Mouse (Mus musculus): Measurements from ENCODE around the gene Cd244a. TPM values are rescaled to one million over a fixed set of nuclear protein-coding genes. Genes with fewer than 3 reads are reported as not detected.

Cd244a gene
- polyA plus RNA-seq, 1 experiment = 0.04 TPM

- Histone ChIP-seq H3K4me3 (no peak overlapping the region), H3K4me2 (ENCODE audit: low read depth) (no peak overlapping the region), H3K36me3 (ENCODE audit: control insufficient read depth, insufficient read depth) (no peaks in the 10 kb centered on the region), H3ac (ENCODE audit: control insufficient read depth, insufficient read length) (no peak overlapping the region), H3K79me2 (ENCODE audit: control insufficient read depth, insufficient read depth) (no peaks in the 10 kb centered on the region), H3K27me3 (ENCODE audit: control insufficient read depth, insufficient read depth, insufficient read length) (no peaks in the 10 kb centered on the region)
- TF ChIP-seq MYOG (IDR thresholded peaks at IDR 0.05; ENCODE audit: control insufficient read depth in 1 of 3, insufficient read depth in 1 of 3, insufficient read length in 2 of 3, low read depth in 2 of 3) (no peak), USF1 (IDR thresholded peaks at IDR 0.05; ENCODE audit: low read depth) (no peak), POLR2AphosphoS2 (IDR thresholded peaks at IDR 0.05; ENCODE audit: insufficient read length, low read depth) (no peak), POLR2A (IDR thresholded peaks at IDR 0.05; ENCODE audit: insufficient read length, low read depth) (no peak)
Observed at GRCm38 (mm10) chr1:171551326-171551725, 7.7 kb upstream of the Cd244a start.

DNA sequence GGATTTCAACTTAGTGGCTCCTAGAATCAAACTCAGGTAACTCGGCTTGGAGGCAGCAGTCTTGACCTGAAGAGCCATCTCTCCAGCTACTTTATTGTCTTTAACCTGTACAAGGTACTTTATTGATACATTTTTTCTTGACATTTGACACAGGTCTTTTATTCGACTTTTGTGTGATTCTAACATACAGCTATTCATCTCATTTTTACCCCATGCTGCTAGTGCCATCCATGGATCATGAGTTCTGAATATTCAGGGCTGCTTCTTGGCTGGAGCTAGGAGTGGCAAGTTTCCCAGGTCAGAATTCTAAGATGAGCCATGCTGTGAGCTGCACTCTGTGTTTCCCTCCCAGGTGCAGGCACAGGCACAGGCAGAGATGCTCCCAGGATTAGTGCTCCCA is 6.8 kb upstream of the Cd244a start:
- Histone ChIP-seq H3K79me2 (ENCODE audit: control insufficient read depth, insufficient read depth) (no peaks in the 10 kb centered on the region), H3K4me3 (no peak overlapping the region), H3K36me3 (ENCODE audit: control insufficient read depth, insufficient read depth) (no peaks in the 10 kb centered on the region), H3K27me3 (ENCODE audit: control insufficient read depth, insufficient read depth, insufficient read length) (no peaks in the 10 kb centered on the region), H3ac (ENCODE audit: control insufficient read depth, insufficient read length) (no peak overlapping the region), H3K4me2 (ENCODE audit: low read depth) (no peak overlapping the region)
- TF ChIP-seq MAX (IDR thresholded peaks at IDR 0.05; ENCODE audit: low read depth) (no peak), TCF3 (IDR thresholded peaks at IDR 0.05; ENCODE audit: insufficient read length, low read depth) (no peak), REST (IDR thresholded peaks at IDR 0.05; ENCODE audit: insufficient read depth, insufficient read length) (no peak), USF1 (IDR thresholded peaks at IDR 0.05; ENCODE audit: low read depth) (no peak)

- H3ac ChIP-seq (ENCODE audit: control insufficient read depth, insufficient read length) = no peak overlapping the region
- TF ChIP-seq TCF12 (IDR thresholded peaks at IDR 0.05; ENCODE audit: insufficient read depth, poor library complexity, severe bottlenecking) (no peak), SRF (IDR thresholded peaks at IDR 0.05; ENCODE audit: control insufficient read depth, insufficient read length, low read depth) (no peak), E2F4 (IDR thresholded peaks at IDR 0.05; ENCODE audit: insufficient read depth) (no peak), CEBPB (IDR thresholded peaks at IDR 0.05; ENCODE audit: insufficient read depth, poor library complexity, severe bottlenecking) (no peak), MYOD1 (IDR thresholded peaks at IDR 0.05; ENCODE audit: control insufficient read depth in 1 of 3, insufficient read length in 2 of 3, low read depth in 2 of 3) (no peak), MAX (IDR thresholded peaks at IDR 0.05; ENCODE audit: low read depth) (no peak), USF1 (IDR thresholded peaks at IDR 0.05; ENCODE audit: low read depth) (no peak), TCF3 (IDR thresholded peaks at IDR 0.05; ENCODE audit: insufficient read length, low read depth) (no peak), REST (IDR thresholded peaks at IDR 0.05; ENCODE audit: insufficient read depth, insufficient read length) (no peak), POLR2A (IDR thresholded peaks at IDR 0.05; ENCODE audit: insufficient read length, low read depth) (no peak)
- H3K4me2 ChIP-seq (ENCODE audit: low read depth) = no peak overlapping the region
- H3K36me3 ChIP-seq (ENCODE audit: control insufficient read depth, insufficient read depth) = no peaks in the 10 kb centered on the region
- no peaks in the 10 kb centered on the region for H3K27me3 ChIP-seq (ENCODE audit: control insufficient read depth, insufficient read depth, insufficient read length)
- no peak overlapping the region for H3K4me3 ChIP-seq
- no peaks in the 10 kb centered on the region for H3K79me2 ChIP-seq (ENCODE audit: control insufficient read depth, insufficient read depth)
Observed at GRCm38 (mm10) chr1:171553359-171554341, 5.3 kb upstream of the Cd244a start.

DNA sequence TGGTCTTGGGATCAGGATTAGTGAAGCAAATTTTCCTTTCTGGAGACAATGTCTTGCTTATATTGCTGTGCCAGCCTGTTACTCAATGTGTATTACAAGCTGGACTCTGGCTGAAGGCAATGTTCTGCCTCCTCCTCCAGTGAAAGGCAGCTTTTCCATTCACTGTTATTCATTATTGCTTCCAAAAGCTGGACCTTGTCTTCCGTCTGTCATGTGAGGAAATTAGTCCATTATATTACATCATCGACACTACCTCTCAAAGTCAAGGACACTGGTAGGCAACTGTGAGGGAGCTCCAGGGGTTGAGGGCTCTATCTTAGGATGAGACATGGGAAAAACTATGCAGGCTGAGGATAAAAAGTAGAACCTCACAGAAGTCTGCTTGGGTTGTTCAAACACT is 2.6 kb upstream of the Cd244a start:
- H3ac ChIP-seq (ENCODE audit: control insufficient read depth, insufficient read length) = no peak overlapping the region
- no peak overlapping the region for H3K4me3 ChIP-seq
- H3K4me2 ChIP-seq (ENCODE audit: low read depth) = no peak overlapping the region
- no peaks in the 10 kb centered on the region for H3K27me3 ChIP-seq (ENCODE audit: control insufficient read depth, insufficient read depth, insufficient read length)
- H3K36me3 ChIP-seq (ENCODE audit: control insufficient read depth, insufficient read depth) = no peaks in the 10 kb centered on the region
- TF ChIP-seq MAX (IDR thresholded peaks at IDR 0.05; ENCODE audit: low read depth) = no peak
- TF ChIP-seq CEBPB (IDR thresholded peaks at IDR 0.05; ENCODE audit: insufficient read depth, poor library complexity, severe bottlenecking) = no peak
- TF ChIP-seq USF1 (IDR thresholded peaks at IDR 0.05; ENCODE audit: low read depth) = no peak
- TF ChIP-seq POLR2A (IDR thresholded peaks at IDR 0.05; ENCODE audit: insufficient read length, low read depth) = no peak
- no peak for TF ChIP-seq TCF3 (IDR thresholded peaks at IDR 0.05; ENCODE audit: insufficient read length, low read depth)
- TF ChIP-seq E2F4 (IDR thresholded peaks at IDR 0.05; ENCODE audit: insufficient read depth) = no peak
- TF ChIP-seq REST (IDR thresholded peaks at IDR 0.05; ENCODE audit: insufficient read depth, insufficient read length) = no peak
- no peak for TF ChIP-seq MYOD1 (IDR thresholded peaks at IDR 0.05; ENCODE audit: control insufficient read depth in 1 of 3, insufficient read length in 2 of 3, low read depth in 2 of 3)
- no peak for TF ChIP-seq MYOG (IDR thresholded peaks at IDR 0.05; ENCODE audit: control insufficient read depth in 1 of 3, insufficient read depth in 1 of 3, insufficient read length in 2 of 3, low read depth in 2 of 3)
- TF ChIP-seq SRF (IDR thresholded peaks at IDR 0.05; ENCODE audit: control insufficient read depth, insufficient read length, low read depth) = no peak
- TF ChIP-seq POLR2AphosphoS2 (IDR thresholded peaks at IDR 0.05; ENCODE audit: insufficient read length, low read depth) = no peak
- TF ChIP-seq TCF12 (IDR thresholded peaks at IDR 0.05; ENCODE audit: insufficient read depth, poor library complexity, severe bottlenecking) = no peak
- no peaks in the 10 kb centered on the region for H3K79me2 ChIP-seq (ENCODE audit: control insufficient read depth, insufficient read depth)

DNA sequence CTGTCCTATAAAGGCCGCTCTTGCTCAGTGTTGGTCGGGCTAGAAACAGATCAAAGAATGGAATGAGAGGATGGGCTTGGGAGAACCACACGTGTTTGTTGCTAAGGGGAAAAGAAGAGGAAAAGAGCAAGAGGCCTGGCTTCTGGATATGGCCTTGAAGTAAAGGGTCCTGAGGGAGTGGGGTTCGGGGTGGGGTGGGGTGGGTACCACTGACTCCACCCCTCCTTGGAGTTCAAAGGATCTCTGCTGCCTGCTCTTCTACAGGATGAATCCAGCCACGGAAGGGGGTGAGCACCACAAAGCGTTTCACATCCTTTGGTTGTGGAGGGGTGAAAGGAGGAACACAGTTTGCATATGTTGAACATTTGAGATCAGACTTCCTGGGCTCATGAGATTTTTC is 586 bp upstream of the Cd244a start:
- Histone ChIP-seq H3K4me3 (no peak overlapping the region), H3ac (ENCODE audit: control insufficient read depth, insufficient read length) (no peak overlapping the region), H3K79me2 (ENCODE audit: control insufficient read depth, insufficient read depth) (no peaks in the 10 kb centered on the region), H3K4me2 (ENCODE audit: low read depth) (no peak overlapping the region), H3K27me3 (ENCODE audit: control insufficient read depth, insufficient read depth, insufficient read length) (no peaks in the 10 kb centered on the region), H3K36me3 (ENCODE audit: control insufficient read depth, insufficient read depth) (no peaks in the 10 kb centered on the region)
- TF ChIP-seq CEBPB (IDR thresholded peaks at IDR 0.05; ENCODE audit: insufficient read depth, poor library complexity, severe bottlenecking) (no peak), MYOG (IDR thresholded peaks at IDR 0.05; ENCODE audit: control insufficient read depth in 1 of 3, insufficient read depth in 1 of 3, insufficient read length in 2 of 3, low read depth in 2 of 3) (no peak), REST (IDR thresholded peaks at IDR 0.05; ENCODE audit: insufficient read depth, insufficient read length) (no peak), E2F4 (IDR thresholded peaks at IDR 0.05; ENCODE audit: insufficient read depth) (no peak), SRF (IDR thresholded peaks at IDR 0.05; ENCODE audit: control insufficient read depth, insufficient read length, low read depth) (no peak), TCF3 (IDR thresholded peaks at IDR 0.05; ENCODE audit: insufficient read length, low read depth) (no peak), POLR2AphosphoS2 (IDR thresholded peaks at IDR 0.05; ENCODE audit: insufficient read length, low read depth) (no peak), TCF12 (IDR thresholded peaks at IDR 0.05; ENCODE audit: insufficient read depth, poor library complexity, severe bottlenecking) (no peak), MYOD1 (IDR thresholded peaks at IDR 0.05; ENCODE audit: control insufficient read depth in 1 of 3, insufficient read length in 2 of 3, low read depth in 2 of 3) (no peak), USF1 (IDR thresholded peaks at IDR 0.05; ENCODE audit: low read depth) (no peak), MAX (IDR thresholded peaks at IDR 0.05; ENCODE audit: low read depth) (no peak), POLR2A (IDR thresholded peaks at IDR 0.05; ENCODE audit: insufficient read length, low read depth) (no peak)
